Mouse (Mus musculus) embryonic facial prominence, embryonic 10.5 days (tissue): ENCODE measurements at regions not wholly inside any gene's neighbourhood (a gene's known extent, or its start where the extent isn't known, plus 50 kb on each side); places are given as distances from the start of the nearest gene placed in this dataset.

ENCODE experiments used
- DNase-seq: peaks from one replicate; pipeline ENCODE4 v3.0.0-alpha.2; 2017; ENCODE audit warnings: low spot score
- H3K27ac ChIP-seq: fragments of 300-500 bp; sonication (generic); replicated peaks from 2 replicates; pipeline ENCODE4 v1.5.1; 2016; ENCODE audit warnings: mild to moderate bottlenecking
- H3K27me3 ChIP-seq: fragments of 300-500 bp; sonication (generic); replicated peaks from 2 replicates; pipeline ENCODE4 v1.6.1; 2016; ENCODE audit warnings: low read depth, mild to moderate bottlenecking; ENCODE audit not compliant: poor library complexity, severe bottlenecking
- H3K36me3 ChIP-seq: fragments of 300-500 bp; sonication (generic); replicated peaks from 2 replicates; pipeline ENCODE4 v1.6.1; 2016; ENCODE audit warnings: mild to moderate bottlenecking, moderate library complexity
- H3K4me1 ChIP-seq: fragments of 300-500 bp; sonication (generic); 2 replicates; pipeline ENCODE4 v1.6.1; 2016
- H3K4me3 ChIP-seq: fragments of 300-500 bp; sonication (generic); 2 replicates; pipeline ENCODE4 v1.5.1; 2016; ENCODE audit warnings: mild to moderate bottlenecking, moderate library complexity
- H3K9me3 ChIP-seq: fragments of 300-500 bp; sonication (generic); 2 replicates; pipeline ENCODE4 v1.6.1; 2016; ENCODE audit warnings: mild to moderate bottlenecking
- WGBS: fragments of 180-500 bp; shearing (Covaris S2); methylation state at CpG from one replicate; pipeline ENCODE4 v1.1.7; 2016; 5-methylcytosine and 5-hydroxymethylcytosine counted together

GRCm38 (mm10) chr17:4721061-4721460, 273.1 kb upstream of the Arid1b start:
- Histone ChIP-seq H3K4me1 (no peaks in the 10 kb centered on the region), H3K4me3 (no peak overlapping the region), H3K27ac (no peak overlapping the region), H3K9me3 (no peaks in the 10 kb centered on the region), H3K36me3 (no peaks in the 10 kb centered on the region), H3K27me3 (no peaks in the 10 kb centered on the region)
- 94% methylated on average over 4 of the region's 4 CpGs for WGBS
- DNase-seq, result no peak

DNA sequence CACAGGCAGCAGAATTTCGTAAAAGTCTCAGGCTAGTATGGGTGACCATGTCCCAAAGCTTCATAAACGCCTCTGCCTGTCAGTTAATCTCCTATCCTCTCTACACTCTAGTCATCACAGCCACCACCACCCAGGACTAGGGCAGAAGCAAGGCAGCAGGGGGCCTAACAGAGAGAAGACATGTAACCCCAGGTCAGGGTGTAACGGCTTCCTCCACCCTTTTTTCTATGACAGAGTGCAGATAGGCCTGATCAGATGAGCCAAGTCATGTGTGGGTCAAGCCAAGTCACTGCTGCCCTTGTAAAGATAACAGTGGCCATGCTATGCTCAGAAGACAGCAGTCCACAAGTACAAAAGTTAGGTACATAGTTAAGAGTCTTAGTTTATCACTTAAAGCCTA, 270.1 kb upstream of the Arid1b start:
- 0 out of 2 replicates have a peak, but pooled peaks cover 3% of the 10 kb centered on the region for H3K4me1 ChIP-seq
- no peak for DNase-seq
- no peak overlapping the region for H3K4me3 ChIP-seq
- no peak overlapping the region for H3K27ac ChIP-seq
- 78% methylated on average over 3 of the region's 3 CpGs for WGBS
- no peaks in the 10 kb centered on the region for H3K36me3 ChIP-seq
- H3K27me3 ChIP-seq, result no peaks in the 10 kb centered on the region
- H3K9me3 ChIP-seq, result no peaks in the 10 kb centered on the region

DNA sequence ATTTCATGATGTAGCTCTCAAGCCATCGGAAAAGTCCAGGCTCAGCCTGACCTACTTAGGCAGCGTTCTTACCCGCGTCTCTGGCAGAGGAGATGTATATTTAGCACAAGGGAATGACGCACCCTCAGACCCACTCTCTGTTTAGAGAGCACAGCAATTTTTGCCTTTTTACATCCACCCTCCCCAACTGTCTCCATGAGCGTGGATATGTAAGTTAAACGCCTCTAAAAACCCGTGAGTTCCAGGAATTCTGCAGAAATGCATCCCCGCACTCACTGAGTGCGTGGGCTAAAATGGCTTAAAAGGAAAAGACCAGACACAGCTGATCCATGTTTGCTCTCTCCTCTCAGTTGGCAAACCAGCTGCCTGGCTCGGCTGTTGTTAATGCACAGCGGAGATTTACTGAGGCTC, 267.8 kb upstream of the Arid1b start:
- H3K4me3 ChIP-seq, result no peak overlapping the region
- no peaks in the 10 kb centered on the region for H3K36me3 ChIP-seq
- H3K27ac ChIP-seq, result no peak overlapping the region
- no peaks in the 10 kb centered on the region for H3K27me3 ChIP-seq
- no peak for DNase-seq
- 84% methylated on average over 12 of the region's 12 CpGs for WGBS
- peaks cover 3% of the 10 kb centered on the region; the same call in 1 of the 2 replicates for H3K4me1 ChIP-seq
- H3K9me3 ChIP-seq, result no peaks in the 10 kb centered on the region

DNA sequence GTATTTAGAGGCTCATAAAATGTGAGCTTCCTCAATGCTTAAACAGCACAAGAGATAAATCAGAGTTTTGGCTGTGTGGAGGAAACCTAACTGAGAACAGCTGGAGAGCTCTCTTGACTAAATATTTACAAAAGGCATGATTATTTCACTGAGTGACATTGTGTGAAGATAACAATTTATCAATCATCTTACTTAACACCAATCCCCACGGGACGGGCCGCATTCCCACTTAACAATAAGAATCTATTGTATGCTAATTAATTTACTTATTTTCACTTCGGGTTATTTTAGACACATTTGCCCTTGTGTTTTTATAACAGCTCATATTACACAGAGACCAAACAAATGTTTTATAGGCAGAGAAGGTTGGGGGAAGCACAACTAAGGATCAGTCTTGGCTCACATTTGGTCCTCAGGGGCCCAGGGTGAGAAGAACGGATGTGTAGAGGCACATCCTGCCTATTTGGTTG, 259.7 kb upstream of the Arid1b start:
- Histone ChIP-seq H3K4me3 (no peak overlapping the region), H3K9me3 (no peaks in the 10 kb centered on the region)
- 72% methylated on average over 5 of the region's 5 CpGs for WGBS

DNA sequence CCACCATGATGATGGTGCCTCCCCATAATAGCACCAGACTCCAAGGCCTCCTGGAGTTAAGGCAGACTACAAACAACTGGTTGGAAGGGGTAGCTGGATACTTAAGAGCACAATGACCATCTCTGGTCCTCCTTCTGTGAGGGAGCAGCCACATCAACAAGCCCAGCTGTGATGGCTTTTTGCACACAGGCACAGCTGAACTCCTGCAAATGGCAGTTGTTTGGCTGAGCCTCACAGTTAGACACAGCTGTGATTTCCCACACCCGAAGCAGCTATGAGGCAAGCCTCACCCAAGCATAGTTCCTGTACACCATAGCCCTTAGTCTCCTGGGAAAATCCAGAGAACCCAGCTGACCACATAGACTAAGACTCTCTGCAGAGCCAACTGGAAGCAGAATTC, 258.9 kb upstream of the Arid1b start:
- no peaks in the 10 kb centered on the region for H3K36me3 ChIP-seq
- H3K4me3 ChIP-seq, result no peak overlapping the region
- no peak overlapping the region for H3K27ac ChIP-seq
- H3K4me1 ChIP-seq, result peaks cover 12% of the 10 kb centered on the region
- no peaks in the 10 kb centered on the region for H3K27me3 ChIP-seq
- DNase-seq, result no peak
- no peaks in the 10 kb centered on the region for H3K9me3 ChIP-seq
- 74% methylated on average over 1 of the region's 1 CpGs for WGBS

More for the DNA sequence above, 259.7 kb upstream of the Arid1b start:
- DNase-seq, result no peak
- Histone ChIP-seq H3K27ac (no peak overlapping the region), H3K4me1 (peaks cover 12% of the 10 kb centered on the region), H3K27me3 (no peaks in the 10 kb centered on the region), H3K36me3 (no peaks in the 10 kb centered on the region)

- WGBS, result 93% methylated on average over 3 of the region's 3 CpGs
- Histone ChIP-seq H3K4me3 (no peak overlapping the region), H3K27me3 (no peaks in the 10 kb centered on the region), H3K9me3 (no peaks in the 10 kb centered on the region), H3K4me1 (peaks cover 20% of the 10 kb centered on the region), H3K36me3 (no peaks in the 10 kb centered on the region), H3K27ac (no peak overlapping the region)
- DNase-seq, result no peak
Observed at GRCm38 (mm10) chr17:4736689-4737088, 257.4 kb upstream of the Arid1b start.

DNA sequence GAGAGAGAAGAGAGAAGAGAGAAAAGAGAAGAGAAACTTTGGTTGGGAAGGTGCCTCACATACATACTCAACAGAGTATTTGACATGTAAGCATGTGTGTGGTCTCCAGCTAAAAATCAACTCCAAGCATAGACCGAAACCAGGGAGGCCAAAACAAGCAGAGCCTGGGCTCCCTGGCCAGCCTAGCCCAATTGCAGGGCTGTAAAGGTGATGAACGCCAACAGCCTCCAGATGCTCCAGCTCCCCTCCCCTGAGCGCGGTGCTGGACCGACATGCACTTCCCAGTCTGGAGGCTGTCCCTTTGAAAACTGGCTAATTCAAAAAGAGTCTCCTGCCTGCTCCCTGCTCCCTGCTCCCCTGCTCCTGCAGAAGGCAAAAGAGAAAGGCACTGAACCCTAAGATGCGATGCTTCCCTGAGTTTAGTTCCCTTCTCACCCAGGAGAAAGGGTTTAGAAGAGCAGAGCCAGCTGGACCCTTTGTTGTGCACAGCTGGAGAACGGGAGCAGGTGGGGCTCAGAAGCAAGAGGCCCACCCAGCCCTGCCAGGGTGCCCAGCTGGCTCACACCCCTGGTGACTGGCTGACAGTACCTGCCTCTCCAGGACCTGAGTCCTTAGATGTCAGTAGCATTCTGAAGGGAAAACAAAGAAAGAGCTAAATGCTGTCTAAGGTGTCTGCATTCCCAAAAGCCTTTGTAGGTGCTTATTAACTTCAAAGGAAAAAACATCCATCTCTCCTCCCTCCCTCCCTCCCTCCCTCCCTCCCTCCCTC, 255.2 kb upstream of the Arid1b start:
- Histone ChIP-seq H3K4me1 (peaks cover 20% of the 10 kb centered on the region), H3K9me3 (no peaks in the 10 kb centered on the region), H3K4me3 (no peak overlapping the region), H3K27me3 (no peaks in the 10 kb centered on the region), H3K27ac (peak overlapping the region; percentile 35; the same call in 1 of the 2 replicates), H3K36me3 (no peaks in the 10 kb centered on the region)
- DNase-seq, result peak; percentile 39
- WGBS, result 8% methylated on average over 7 of the region's 7 CpGs

GRCm38 (mm10) chr17:4740784-4741183, 253.3 kb upstream of the Arid1b start:
- no peak for DNase-seq
- H3K27me3 ChIP-seq, result no peaks in the 10 kb centered on the region
- H3K9me3 ChIP-seq, result no peaks in the 10 kb centered on the region
- peaks cover 17% of the 10 kb centered on the region for H3K4me1 ChIP-seq
- 0 out of 2 replicates have a peak overlapping the region, but pooled peaks have one; percentile 6 for H3K27ac ChIP-seq
- H3K4me3 ChIP-seq, result no peak overlapping the region
- WGBS, result 42% methylated on average over 5 of the region's 5 CpGs
- no peaks in the 10 kb centered on the region for H3K36me3 ChIP-seq

DNA sequence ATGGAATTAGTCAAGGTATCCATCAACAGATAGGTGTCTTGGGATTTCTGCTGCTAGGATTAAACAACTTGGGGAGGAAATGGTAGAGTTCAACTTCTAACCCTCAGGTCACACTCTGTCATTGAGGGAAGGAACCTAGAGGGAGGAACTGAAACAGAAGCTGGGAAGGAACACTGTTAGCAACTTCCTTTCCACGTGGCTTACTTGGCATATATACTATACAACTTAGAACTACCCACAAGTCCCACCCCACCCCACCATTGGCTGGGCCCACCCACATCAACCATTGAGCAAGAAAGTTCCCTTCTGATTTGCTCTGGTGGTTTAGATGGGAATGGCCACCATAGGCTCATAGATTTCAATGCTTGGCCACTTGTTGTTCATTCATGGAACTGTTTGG, 251.8 kb upstream of the Arid1b start:
- H3K27ac ChIP-seq, result no peak overlapping the region
- H3K4me1 ChIP-seq, result peaks cover 17% of the 10 kb centered on the region
- no peaks in the 10 kb centered on the region for H3K36me3 ChIP-seq
- no peak overlapping the region for H3K4me3 ChIP-seq
- H3K27me3 ChIP-seq, result no peaks in the 10 kb centered on the region
- DNase-seq, result no peak
- WGBS, result 73% methylated on average over 1 of the region's 1 CpGs
- no peaks in the 10 kb centered on the region for H3K9me3 ChIP-seq

- H3K4me3 ChIP-seq, result no peak overlapping the region
- no peaks in the 10 kb centered on the region for H3K27me3 ChIP-seq
- no peaks in the 10 kb centered on the region for H3K36me3 ChIP-seq
- no peak for DNase-seq
- no peak overlapping the region for H3K27ac ChIP-seq
- no peaks in the 10 kb centered on the region for H3K9me3 ChIP-seq
- H3K4me1 ChIP-seq, result no peaks in the 10 kb centered on the region
- WGBS, result 87% methylated on average over 6 of the region's 6 CpGs
Observed at GRCm38 (mm10) chr17:4762956-4763355, 231.2 kb upstream of the Arid1b start.

DNA sequence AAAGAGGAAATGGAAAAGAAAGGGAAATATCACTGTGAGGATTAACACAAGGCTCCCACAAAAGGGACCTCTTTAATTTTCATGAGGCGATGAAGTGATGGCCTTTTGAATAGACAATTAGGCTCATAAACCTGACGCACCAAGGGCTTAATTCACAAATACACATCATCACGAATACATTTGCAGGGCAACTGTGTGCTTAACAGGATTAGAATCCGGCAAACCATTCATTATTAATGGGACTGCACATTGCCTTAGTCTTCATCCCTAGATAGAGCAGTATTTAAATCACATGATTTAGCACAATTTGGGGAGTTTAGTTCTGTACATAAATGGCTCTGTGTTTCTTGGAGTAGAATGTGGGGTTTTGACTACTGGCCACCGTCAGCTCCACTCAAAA, 228.4 kb upstream of the Arid1b start:
- no peak overlapping the region for H3K27ac ChIP-seq
- no peaks in the 10 kb centered on the region for H3K36me3 ChIP-seq
- no peak for DNase-seq
- no peak overlapping the region for H3K4me3 ChIP-seq
- no peaks in the 10 kb centered on the region for H3K27me3 ChIP-seq
- WGBS, result 87% methylated on average over 5 of the region's 5 CpGs
- H3K4me1 ChIP-seq, result no peaks in the 10 kb centered on the region
- H3K9me3 ChIP-seq, result no peaks in the 10 kb centered on the region

GRCm38 (mm10) chr17:4767947-4768522, 226.1 kb upstream of the Arid1b start:
- Histone ChIP-seq H3K27ac (no peak overlapping the region), H3K4me3 (no peak overlapping the region), H3K36me3 (no peaks in the 10 kb centered on the region), H3K27me3 (no peaks in the 10 kb centered on the region), H3K4me1 (peaks cover 4% of the 10 kb centered on the region; the same call in 1 of the 2 replicates), H3K9me3 (no peaks in the 10 kb centered on the region)
- DNase-seq, result no peak
- WGBS, result 89% methylated on average over 5 of the region's 5 CpGs

- Histone ChIP-seq H3K9me3 (no peaks in the 10 kb centered on the region), H3K36me3 (no peaks in the 10 kb centered on the region), H3K27ac (no peak overlapping the region), H3K4me3 (no peak overlapping the region), H3K27me3 (no peaks in the 10 kb centered on the region), H3K4me1 (peaks cover 4% of the 10 kb centered on the region; the same call in 1 of the 2 replicates)
- DNase-seq, result no peak
- WGBS, result 67% methylated on average over 4 of the region's 4 CpGs
Observed at GRCm38 (mm10) chr17:4769284-4769683, 224.8 kb upstream of the Arid1b start.
